Comparison of ENCODE assay signal across 8 mouse cellular contexts in genomic region chr15:32437654-32438053, GRCm38 (mm10).
DNase-seq lines count a peak whose midpoint lies in the region; ATAC-seq and TF ChIP-seq lines count a peak whose summit lies in the region.

No protein-coding gene starts in this region.

- H3K4me2 ChIP-seq in midbrain, embryonic 16.5 days (ENCODE audit: low read length): no peak overlapping the region
- H3K4me2 ChIP-seq in neural tube, embryonic 14.5 days (ENCODE audit: low read depth, low read length): no peak overlapping the region

- no peak overlapping the region for H3K9ac ChIP-seq in midbrain, embryonic 16.5 days (ENCODE audit: low read depth, low read length)
- H3K9ac ChIP-seq in neural tube, embryonic 14.5 days (replicated peaks; ENCODE audit: low read depth, low read length): no peak overlapping the region

- no peaks in the 10 kb centered on the region for H3K9me3 ChIP-seq in midbrain, embryonic 10.5 days (replicated peaks)
- no peaks in the 10 kb centered on the region for H3K9me3 ChIP-seq in midbrain, embryonic 16.5 days (replicated peaks; ENCODE audit: control insufficient read depth, low read length, poor library complexity, severe bottlenecking)
- no peaks in the 10 kb centered on the region for H3K9me3 ChIP-seq in limb, embryonic 10.5 days (replicated peaks)
- H3K9me3 ChIP-seq in neural tube, embryonic 14.5 days (ENCODE audit: control insufficient read depth, low read length): no peaks in the 10 kb centered on the region

- intact Hi-C loops in gastrocnemius, adult 2 months (cut with DNase I): loop anchor here (1.0 kb wide), 1 partner anchor 191 kb away; no protein-coding TSS in a partner anchor

- peak; percentile 88 for TF ChIP-seq CTCF in gastrocnemius, adult 2 months (IDR thresholded peaks at IDR 0.05)

- no peaks in the 10 kb centered on the region for H3K27me3 ChIP-seq in midbrain, embryonic 10.5 days (ENCODE audit: low read depth, poor library complexity, severe bottlenecking)
- no peaks in the 10 kb centered on the region for H3K27me3 ChIP-seq in midbrain, embryonic 16.5 days (ENCODE audit: control insufficient read depth, insufficient read depth, low read depth, low read length)
- no peaks in the 10 kb centered on the region for H3K27me3 ChIP-seq in limb, embryonic 10.5 days (ENCODE audit: low read depth, poor library complexity, severe bottlenecking)
- H3K27me3 ChIP-seq in neural tube, embryonic 14.5 days (ENCODE audit: control insufficient read depth, insufficient read depth, low read length): no peaks in the 10 kb centered on the region

- no peak for ATAC-seq in midbrain, embryonic 16.5 days
- peak; percentile 65; the same call in 1 of the 2 replicates for ATAC-seq in neural tube, embryonic 14.5 days (ENCODE audit: low read depth)

- H3K4me1 ChIP-seq in midbrain, embryonic 10.5 days: peaks cover 14% of the 10 kb centered on the region
- no peaks in the 10 kb centered on the region; the same call in 1 of the 2 replicates for H3K4me1 ChIP-seq in midbrain, embryonic 16.5 days (ENCODE audit: control insufficient read depth, insufficient read depth, low read length)
- H3K4me1 ChIP-seq in limb, embryonic 10.5 days: peaks cover 17% of the 10 kb centered on the region
- H3K4me1 ChIP-seq in neural tube, embryonic 14.5 days (ENCODE audit: control insufficient read depth, insufficient read depth, low read length): no peaks in the 10 kb centered on the region

- H3K4me3 ChIP-seq in midbrain, embryonic 10.5 days: no peak overlapping the region
- no peak overlapping the region for H3K4me3 ChIP-seq in midbrain, embryonic 16.5 days (ENCODE audit: low read depth, low read length)
- no peak overlapping the region for H3K4me3 ChIP-seq in gastrocnemius, adult 2 months
- H3K4me3 ChIP-seq in limb, embryonic 10.5 days: no peak overlapping the region
- H3K4me3 ChIP-seq in neural tube, embryonic 14.5 days (ENCODE audit: low read depth, low read length): no peak overlapping the region

- no peak overlapping the region for H3K27ac ChIP-seq in midbrain, embryonic 10.5 days (replicated peaks)
- no peak overlapping the region for H3K27ac ChIP-seq in midbrain, embryonic 16.5 days (ENCODE audit: low read length)
- no peak overlapping the region for H3K27ac ChIP-seq in gastrocnemius, adult 2 months
- H3K27ac ChIP-seq in limb, embryonic 10.5 days: no peak overlapping the region
- H3K27ac ChIP-seq in neural tube, embryonic 14.5 days (ENCODE audit: low read depth, low read length): no peak overlapping the region

- WGBS in midbrain, embryonic 10.5 days: 29% methylated on average over 6 of the region's 6 CpGs
- 26% methylated on average over 6 of the region's 6 CpGs for WGBS in midbrain, embryonic 16.5 days
- 25% methylated on average over 6 of the region's 6 CpGs for WGBS in limb, embryonic 10.5 days
- 27% methylated on average over 6 of the region's 6 CpGs for WGBS in neural tube, embryonic 14.5 days

- DNase-seq in midbrain, embryonic 10.5 days (ENCODE audit: low spot score): peak; percentile 70
- peak; percentile 80 to 85 for DNase-seq in cerebellum, postnatal 36 days
- DNase-seq in gastrocnemius, adult 2 months: peak; percentile 80
- DNase-seq in kidney, adult 8-10 months: peak; percentile 50 to 78
- peak; percentile 76 for DNase-seq in limb, embryonic 10.5 days (ENCODE audit: low spot score)
- peak; percentile 1 for DNase-seq in thymus, postnatal 25 days

- H3K36me3 ChIP-seq in midbrain, embryonic 10.5 days: no peaks in the 10 kb centered on the region
- no peaks in the 10 kb centered on the region for H3K36me3 ChIP-seq in midbrain, embryonic 16.5 days (ENCODE audit: control insufficient read depth, insufficient read depth, low read length)
- H3K36me3 ChIP-seq in limb, embryonic 10.5 days: no peaks in the 10 kb centered on the region
- H3K36me3 ChIP-seq in neural tube, embryonic 14.5 days (ENCODE audit: control insufficient read depth, insufficient read depth, low read length): no peaks in the 10 kb centered on the region

Comparison
In these comparisons a context has a peak if more than half of its experiments do, and no peak if none do; other contexts are left out.
1. DNase-seq: peak in every context shown above with its lines; median percentile 82 in cerebellum, postnatal 36 days; 80 in gastrocnemius, adult 2 months; 76 in limb, embryonic 10.5 days; 70 in midbrain, embryonic 10.5 days; 64 in kidney, adult 8-10 months; 1 in thymus, postnatal 25 days.